Mouse (Mus musculus): ENCODE data around the gene Hdac9.

Gene Hdac9

DNA sequence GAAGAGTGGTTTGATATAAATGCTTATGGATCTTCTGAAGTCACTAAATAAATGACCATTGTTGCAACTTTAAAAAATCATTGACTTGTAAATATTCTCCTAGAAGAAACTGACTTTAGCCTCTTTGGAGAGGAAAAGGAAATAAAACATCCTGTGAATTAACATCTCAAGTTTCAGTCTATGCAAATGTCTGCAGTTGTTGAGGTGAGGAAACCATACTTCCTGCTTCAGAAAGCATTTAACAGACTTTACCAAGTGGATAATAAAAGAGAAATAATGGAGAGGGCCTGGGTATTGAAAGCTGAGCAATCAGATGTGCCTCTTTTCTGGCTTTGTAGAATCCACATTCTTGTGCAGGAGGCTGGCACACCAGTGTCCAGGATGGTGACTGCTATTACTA, 110.4 kb downstream of the Hdac9 start:
- no peak for DNase-seq (ENCODE audit: low spot score in 2 of 2)

DNA sequence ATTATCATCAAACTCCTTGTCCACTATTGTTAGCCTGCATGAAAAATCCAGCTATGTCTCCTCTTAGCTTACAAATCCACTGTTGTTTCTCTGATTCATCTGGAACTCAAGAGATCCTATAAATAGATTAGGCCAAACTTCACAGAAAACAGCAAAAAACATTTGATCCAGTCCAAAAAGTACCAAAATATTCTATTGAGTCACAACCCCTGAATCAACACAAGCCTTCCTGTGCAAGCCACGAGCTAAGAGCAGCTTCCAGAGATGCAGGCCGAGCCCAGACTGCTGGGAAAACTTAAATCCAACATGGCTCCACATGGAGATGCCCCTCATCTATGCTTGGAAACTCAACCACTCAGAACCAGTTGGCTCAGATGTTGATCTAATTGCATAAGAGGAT, 113.2 kb downstream of the Hdac9 start:
- DNase-seq (ENCODE audit: low spot score in 2 of 2) = no peak

DNA sequence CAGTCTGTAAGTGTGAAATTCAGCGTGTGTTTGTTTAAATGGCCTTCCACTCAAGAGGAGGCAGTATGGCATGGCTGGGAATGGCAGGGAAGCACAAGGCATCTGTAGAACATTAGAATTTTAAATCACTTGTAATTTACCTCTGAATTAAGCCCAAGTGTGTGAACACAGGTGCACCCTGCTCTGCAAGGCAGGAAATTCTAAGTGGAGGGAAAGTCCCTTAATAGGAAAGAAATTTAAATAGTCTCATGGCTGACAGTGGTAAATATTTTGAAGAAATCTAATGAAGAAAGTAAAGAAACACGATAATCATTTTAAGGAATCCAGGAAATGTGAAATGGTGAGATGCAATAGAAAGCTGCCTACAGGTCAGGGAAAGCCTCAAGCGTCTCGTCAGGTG, 114.6 kb downstream of the Hdac9 start:
- no peak for DNase-seq (ENCODE audit: low spot score in 2 of 2)

DNA sequence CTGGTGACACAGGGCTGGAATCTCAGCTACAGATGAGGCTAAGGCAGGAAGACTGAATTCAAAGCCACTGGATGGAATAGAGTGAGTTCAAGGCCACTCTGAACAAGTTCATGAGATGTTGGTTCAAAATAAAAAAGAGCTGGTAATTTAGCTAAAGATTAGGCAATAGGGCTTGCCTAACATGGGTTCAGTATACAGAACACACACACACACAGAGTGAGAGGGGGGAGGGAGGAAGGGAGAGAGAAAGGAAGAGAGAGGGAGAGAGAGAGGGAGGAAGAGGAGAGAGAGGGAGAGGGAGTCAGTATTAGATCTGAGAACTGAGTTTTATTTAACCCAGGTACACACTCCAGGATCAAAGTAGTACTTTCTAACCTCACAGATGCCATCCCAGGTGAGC, 115.1 kb downstream of the Hdac9 start:
- no peak for DNase-seq (ENCODE audit: low spot score in 2 of 2)

DNA sequence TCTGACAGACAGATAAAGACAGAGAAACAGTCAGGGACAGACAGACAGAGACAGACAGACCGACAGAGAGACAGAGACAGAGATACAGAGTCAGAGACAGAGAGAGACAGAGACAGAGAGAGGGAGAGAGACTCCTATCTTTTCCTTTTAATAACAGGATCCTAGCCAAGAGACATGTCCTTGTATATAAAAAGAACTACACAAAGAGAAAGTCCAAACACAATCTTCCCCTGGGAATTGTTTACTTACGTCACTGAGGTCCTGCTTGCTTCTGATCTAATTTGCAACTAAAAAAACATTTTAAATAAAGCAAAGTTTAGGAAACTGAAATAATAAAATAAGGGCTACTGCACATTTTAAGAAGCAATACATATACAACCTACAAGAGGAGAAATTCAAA, 119.5 kb downstream of the Hdac9 start:
- no peak for DNase-seq (ENCODE audit: low spot score in 2 of 2)

DNA sequence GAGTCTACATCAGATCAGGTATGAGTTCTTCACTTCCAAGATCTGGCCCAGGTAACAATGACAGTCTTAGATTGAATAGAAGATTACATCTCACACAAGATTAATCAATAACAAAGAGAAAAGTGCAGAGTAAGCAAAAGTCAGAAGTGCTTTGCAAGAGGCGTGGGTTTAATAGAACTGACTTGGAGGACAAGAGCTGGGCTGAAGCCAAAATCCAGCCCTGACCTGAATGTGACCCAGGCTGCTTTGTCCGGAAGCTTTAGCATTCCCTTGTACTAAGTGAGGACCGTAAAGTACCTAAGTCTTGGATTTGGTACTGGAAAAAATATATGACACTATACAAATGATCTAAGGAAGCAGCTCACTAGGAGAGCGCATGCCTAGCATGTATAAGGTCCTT, 121.4 kb downstream of the Hdac9 start:
- no peak for DNase-seq (ENCODE audit: low spot score in 2 of 2)

DNA sequence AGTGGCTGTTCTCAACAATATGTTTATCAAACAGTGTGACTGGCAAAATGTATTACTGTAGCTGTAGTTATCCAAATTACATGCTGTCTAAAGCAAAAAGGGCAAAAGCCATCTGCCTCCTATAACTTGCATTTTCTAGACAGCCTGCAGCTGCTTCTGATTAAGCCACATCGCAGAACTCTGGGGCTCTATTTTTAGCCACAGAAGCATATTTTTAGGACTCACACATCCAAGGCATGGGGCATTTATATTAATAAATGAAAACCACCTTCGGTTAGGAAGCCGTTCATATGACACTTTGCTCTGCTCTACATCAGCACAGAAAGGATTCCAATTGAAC, 124.8 kb downstream of the Hdac9 start:
- no peak for DNase-seq (ENCODE audit: low spot score in 2 of 2)

DNA sequence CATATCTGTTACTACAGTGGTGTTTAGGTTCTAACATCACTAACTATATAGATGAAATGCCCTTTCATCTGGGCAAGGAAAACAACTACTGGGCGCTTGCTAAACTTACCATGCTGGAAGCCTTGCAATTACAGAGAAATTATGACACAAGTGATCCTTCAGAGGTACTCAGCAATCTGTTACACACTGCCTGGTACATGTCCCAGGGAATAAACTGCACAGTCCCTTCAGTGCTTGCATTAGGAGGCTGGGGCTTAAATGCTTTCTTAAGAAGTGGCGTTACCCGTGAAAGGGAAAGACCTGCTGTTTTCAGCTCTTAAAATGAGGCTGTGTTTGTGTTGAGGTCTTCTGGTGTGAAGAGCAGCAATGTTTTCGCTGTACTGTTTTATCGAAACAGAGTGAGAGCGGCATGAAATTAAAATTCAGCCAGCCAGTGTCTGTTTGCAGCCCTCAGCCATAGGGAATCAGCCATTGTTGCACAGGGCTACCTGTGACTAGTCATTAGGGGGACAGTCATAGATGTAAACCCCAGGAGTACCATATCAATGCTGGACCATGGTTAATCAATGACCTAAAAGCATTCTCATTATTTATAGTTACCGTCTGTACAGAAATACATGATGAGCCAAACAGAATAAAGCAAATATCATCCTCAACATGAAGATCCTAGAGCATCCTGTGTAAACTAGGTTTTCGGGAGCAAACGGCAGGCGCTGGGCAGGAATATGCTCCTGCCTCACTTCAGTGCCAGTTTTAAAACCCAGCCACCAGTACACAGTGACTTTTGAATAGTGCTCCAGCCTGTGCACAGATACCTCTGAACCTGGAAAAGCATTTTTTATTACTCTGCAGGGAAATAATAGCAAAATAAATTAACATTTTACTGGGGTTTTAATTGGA, 125.4 kb downstream of the Hdac9 start:
- no peak for DNase-seq (ENCODE audit: low spot score in 2 of 2)

DNA sequence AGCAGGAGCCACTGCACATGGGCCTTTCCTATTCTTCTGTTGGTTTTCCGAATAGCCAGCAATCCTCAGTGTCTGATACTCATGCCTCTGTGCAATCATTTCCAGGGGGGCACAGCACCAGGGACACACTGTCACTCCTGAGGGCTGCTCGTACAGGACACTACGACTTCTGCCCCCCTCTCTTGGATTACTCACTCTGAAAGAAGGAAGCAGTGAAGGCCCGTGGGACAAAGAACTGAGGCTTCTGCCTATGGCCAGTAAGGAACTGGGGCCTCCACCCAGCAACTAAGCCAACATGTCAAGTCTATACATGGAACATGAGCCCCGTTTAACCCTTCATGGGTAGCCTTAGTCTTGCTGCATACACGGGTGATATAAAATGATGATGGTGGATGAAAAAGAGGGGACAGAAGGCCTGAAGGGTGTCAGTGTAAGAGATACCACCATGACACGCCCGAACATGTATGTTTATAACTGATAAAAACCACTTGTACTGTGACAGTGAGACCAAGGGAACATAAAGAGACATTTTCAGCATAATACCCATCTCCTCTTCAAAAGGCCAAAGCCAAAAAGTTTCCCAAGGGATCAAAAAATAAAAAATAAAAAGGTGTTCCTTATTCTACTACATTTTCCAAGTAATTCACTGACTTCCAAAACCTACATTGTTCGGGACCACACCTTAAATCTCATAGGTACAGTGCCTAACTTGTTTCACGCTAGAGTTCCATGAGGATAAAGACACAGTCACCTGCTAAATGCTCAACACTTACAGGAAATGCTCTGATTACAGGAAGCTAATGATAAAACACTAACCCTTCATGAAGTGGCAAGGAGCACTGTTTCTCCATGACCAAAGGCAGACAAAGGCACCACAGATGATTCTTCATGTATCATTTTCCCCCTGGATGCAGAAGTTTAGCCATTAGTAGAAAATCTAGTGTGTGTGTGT, 127.6 kb downstream of the Hdac9 start:
- DNase-seq (ENCODE audit: low spot score in 2 of 2) = no peak

DNA sequence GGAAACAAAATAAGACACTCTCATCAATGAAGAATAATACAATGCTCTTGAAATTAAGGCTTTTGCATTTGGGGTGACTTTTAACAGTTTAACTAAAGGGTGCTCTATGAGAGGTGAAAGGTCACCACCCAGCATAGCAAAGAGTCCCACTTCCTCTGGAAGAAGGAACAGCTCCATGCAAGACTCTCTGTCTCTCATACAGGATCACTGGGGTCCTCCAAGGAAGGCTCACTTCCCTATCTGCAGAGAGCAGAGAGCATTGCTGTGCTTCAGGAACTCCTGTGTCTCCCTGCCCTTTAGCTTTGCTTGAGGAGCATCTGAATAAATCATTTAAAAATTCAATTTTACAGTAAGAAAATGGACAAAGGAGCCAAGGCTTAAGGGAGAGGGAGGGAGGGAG, 129.5 kb downstream of the Hdac9 start:
- DNase-seq (ENCODE audit: low spot score in 2 of 2) = no peak

DNA sequence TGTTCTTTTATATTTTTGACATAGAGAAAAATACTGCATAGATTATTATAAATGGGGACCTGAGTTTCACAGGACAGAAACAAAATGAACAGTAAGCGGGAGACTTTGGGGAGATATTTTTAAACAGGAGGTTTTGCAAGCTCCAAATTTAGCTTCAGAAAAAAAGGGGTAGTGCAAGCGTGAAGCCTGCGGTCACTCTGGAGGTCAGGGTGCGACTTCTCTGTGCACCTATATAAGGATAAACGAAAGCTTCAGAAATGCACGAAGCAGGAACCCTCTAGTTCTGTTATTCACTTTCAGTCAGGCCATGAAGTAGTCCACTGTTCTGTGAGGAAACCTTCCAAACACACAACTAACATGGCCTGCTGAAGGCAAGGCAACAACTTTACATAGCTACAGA, 133.3 kb downstream of the Hdac9 start:
- DNase-seq (ENCODE audit: low spot score in 2 of 2) = no peak

DNA sequence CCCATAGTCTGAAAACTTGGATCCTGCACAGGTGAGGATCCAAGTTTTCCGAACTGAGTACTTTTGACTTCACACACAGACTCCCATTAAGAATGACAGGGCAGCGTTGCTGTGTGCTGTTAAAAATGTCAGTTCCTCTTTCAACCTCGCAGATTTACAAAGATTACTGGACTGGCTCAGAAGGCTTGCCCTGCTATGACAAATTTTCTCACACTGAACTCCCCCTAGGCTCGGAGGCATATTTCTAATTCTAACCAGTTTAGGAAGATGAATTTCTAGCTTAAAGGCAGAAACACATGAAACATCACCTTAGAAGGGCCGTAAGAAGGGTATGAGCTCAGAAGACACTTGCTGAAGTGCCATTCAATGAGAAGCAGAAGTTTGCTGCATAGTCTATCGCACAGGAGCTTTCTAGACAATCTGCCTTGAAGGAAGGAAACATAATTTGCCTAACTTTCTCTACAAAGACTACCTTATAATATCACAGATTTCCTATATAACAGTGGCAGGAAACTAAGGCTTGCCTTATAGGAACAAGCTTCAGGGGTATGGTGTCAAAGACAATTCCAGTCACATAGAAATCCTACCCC, 137.4 kb downstream of the Hdac9 start:
- no peak for DNase-seq (ENCODE audit: low spot score in 2 of 2)

DNA sequence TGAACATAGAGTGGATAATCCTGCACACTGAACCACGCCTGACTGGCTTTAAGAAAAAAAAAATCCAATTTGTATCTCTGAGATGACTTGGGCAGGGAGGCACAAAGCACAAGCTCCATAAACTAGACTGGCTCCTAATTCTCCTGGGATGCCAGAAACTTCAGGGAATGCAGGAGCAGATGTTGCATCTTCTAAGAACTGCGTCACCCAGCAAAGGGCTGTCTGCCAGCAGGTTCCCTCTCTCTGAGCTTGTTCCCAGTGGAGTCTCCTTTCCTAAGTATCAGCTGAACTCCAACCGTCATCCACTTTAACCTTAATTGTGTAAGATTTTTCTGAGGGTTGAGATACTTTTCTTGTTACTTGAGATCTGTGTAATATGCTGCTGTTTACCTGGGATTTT, 140.7 kb downstream of the Hdac9 start:
- peak in 1 of 2 experiments; percentile 12 for DNase-seq (ENCODE audit: low spot score in 2 of 2)

DNA sequence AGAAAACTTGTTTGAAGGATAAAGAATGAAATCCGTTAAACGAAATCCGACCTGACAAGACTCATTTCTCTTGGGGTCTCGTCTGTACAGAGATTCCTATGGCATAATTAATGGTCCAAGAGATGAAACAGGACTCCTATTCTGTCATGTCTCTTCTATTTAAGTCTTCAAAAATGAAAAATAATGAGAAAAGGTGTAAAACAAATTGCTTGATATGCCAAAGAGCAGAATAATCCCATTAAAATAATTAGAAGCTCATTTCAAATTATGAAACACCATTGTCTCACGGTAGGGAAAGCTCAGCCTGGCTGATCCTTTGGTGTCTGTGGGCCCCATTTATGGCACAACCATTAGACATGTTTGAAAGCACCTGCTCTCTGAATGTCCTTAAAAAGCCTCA, 142.8 kb downstream of the Hdac9 start:
- DNase-seq (ENCODE audit: low spot score in 2 of 2) = no peak

DNA sequence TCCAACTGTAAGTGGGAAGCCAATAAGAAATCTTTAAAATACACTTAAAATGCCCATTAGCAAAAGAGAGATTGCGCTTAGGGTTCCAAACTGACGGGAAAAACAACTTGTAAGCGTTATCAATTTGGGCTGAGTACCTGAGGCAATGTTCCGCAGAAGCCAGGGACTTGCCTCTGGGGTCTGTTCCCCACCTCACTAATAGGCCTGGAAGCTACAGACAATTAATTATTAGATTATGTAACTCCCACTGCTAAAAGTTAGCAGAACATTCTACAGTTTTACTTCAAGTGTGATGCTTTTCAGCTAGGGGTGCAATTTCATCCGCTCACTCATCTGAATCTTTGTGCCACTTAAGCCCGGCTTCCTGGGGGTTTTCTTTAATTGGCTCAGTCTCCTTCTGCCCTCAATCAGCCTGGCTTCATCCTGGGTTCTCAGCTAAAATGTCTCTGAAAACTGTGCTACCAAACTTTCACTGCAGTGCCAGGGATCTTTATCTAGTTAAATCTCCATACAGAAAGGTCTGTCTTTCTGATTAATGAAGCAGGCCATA, 149.6 kb downstream of the Hdac9 start:
- no peak for DNase-seq (ENCODE audit: low spot score in 2 of 2)

DNA sequence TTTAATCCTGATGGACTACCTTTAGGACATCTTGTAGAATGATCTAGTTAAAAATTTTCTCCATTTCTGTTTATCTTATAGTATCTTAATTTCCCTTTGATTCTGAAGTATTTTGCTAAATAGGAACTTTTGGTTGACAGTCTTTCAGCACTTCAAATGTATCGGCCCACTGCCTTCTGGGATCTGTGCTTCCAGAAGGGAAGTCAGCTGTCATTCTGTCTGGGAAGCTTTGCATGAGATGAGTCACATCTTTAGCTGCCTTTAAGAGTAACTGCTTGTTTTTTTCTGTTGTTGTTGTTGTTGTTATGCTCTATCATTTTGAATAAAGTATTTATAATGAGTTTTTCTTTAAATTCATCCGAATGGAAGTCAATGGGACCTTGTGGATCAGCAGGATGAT, 169.6 kb downstream of the Hdac9 start:
- no peak for DNase-seq (ENCODE audit: low spot score in 2 of 2)

DNA sequence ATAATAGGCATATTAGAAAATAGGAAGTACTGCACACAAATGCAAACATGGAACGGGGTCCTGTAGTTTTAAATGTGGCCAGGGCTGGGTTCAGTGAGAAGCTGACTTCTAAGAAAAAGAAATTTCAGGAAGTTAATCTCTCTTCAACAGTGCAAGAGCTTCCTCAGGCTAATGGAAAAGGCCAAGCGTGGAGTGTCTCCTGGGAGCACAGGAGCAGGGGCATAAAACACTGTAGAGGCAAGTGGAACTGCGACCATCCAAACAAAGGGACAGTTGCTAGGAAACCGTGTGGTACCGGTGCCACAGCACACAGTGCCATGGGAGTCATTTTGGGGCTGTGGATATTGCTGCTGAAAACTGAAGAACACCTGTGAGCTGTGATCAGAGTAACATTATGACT, 191.7 kb downstream of the Hdac9 start:
- no peak for DNase-seq (ENCODE audit: low spot score in 2 of 2)

DNA sequence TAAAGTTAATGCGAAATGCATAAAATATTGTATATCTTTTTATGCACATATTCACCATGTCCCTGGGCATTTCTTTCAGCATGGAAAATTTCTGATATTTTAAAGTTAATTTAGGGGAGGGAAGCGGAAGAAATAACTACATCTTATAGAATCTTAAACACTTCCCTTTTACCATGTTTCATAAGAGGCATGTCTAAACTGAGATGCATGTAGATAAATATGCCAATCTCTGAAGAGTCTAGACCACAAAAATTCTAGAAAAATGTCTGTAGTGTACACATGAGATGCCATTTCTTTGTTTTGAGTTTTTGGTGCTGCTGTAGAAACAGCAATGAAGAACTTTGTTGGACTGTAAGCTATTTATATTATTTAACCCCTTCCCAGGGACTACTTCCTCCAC, 192.6 kb downstream of the Hdac9 start:
- no peak for DNase-seq (ENCODE audit: low spot score in 2 of 2)

DNA sequence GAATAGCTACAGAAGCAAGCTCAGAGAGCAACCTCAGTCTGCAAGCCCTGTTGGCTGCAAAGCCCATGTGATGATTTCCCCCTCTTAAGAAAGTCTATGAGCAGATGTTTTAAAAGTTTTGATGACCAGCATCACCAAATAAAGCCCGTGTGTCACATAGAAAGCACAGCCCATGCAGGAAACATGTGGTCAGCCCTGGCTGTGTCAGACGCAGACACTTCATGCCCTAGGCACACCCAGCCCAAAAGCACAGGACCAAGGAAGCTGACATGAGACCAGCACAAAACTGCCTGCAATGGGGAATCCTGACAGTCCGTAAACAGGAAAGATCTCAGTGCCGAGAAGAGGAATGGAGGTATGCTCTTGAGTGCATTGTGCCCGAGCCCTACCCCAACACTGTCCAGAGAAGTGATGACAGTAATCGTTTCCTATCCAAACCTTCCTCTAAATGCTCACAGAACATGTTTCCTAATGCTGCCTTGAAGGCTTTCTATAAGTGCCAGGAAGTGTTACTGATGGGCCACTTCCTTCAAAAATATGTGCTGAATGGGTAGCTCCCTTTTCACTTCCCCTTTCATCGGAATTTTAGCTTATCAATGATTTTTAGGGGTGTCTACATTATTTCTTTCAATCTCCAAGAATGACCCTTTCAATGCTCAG, 193.9 kb downstream of the Hdac9 start:
- DNase-seq (ENCODE audit: low spot score in 2 of 2) = no peak

DNA sequence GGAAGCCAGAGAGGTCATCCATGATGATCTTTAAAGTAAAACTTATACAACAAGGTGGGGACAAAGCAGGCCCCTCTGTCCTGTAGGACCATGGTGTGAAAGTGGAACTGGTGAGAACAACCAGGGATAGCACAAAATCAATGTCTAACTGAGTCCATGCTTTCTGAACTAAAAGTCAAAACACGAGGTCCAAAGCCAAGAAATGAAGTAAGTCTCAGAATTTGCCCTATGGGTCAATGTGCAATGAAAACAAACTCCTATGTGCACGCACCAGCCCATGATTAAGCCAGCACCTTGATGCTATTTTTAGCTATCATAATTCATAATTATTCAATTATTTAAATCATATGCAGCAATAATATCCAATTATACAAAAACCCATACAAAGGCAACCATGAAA, 196.0 kb downstream of the Hdac9 start:
- DNase-seq (ENCODE audit: low spot score in 2 of 2) = no peak

DNA sequence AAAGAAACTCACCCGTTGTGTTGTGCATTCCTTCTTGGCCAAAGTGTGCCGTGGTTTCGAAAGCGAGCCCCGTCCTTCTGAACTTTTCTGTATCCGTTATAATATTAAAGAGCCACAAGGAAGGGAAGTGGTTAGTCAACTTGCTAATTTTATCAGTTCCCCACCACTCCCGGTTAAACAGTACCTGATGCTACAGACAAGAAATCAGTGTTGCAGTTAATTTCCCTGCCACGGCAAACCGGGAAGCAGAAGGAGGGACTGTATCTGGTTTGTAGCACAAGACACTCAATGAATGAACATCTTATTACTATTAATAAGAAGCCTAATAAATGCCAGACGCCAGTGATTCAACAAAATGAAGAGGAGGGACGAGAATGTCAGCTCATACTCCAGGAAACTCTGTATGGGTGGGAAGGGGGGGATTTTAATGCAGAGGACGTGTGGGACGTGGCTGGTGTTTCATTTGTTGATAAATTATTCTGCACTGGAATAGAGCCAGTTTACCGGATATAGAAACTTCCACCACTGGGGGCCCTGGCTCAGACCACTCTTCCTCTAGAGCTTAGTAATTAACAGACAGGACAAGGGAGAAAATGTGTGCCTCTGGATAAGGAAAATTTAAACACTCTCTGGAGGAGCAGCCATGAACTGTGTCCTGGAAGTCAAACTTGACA, 202.5 kb downstream of the Hdac9 start:
- no peak for DNase-seq (ENCODE audit: low spot score in 2 of 2)
